Mouse (Mus musculus) skeletal muscle tissue, adult 2 months (tissue): ENCODE data around the gene Edf1.

Experiments used
- DNase-seq: peaks from one replicate; pipeline ENCODE4 v3.0.0-alpha.2; 2012; ENCODE audit warnings: low read depth, low spot score

Edf1 gene

GRCm38 (mm10) chr2:25561946-25562345 lies 4.3 kb downstream of the Edf1 start:
- no peak for DNase-seq

GRCm38 (mm10) chr2:25565741-25566140 lies 8.1 kb downstream of the Edf1 start:
- no peak for DNase-seq

DNA sequence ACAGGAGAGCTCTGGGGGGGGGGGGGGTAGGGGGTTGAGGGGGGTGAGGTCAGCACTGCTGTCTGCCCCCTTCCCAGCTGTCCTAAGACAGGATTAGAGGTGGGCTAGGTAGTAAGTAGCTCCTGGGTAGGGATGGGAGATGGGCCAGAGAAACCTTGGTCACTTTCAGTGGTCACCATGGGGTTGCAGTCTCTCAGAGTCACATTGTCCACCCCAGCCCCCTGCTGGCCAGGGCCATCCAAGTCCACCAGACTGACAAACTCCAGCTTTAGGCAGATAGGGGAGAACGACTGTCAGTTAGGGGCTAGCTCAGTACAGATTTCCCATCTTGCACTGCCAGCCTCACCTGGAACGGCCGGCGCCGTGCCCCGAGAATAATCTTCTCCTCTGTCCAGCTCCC lies 8.9 kb downstream of the Edf1 start:
- no peak for DNase-seq

GRCm38 (mm10) chr2:25568473-25569019 lies 10.9 kb downstream of the Edf1 start:
- DNase-seq: no peak

GRCm38 (mm10) chr2:25569323-25569722 lies 11.7 kb downstream of the Edf1 start:
- DNase-seq: no peak

DNA sequence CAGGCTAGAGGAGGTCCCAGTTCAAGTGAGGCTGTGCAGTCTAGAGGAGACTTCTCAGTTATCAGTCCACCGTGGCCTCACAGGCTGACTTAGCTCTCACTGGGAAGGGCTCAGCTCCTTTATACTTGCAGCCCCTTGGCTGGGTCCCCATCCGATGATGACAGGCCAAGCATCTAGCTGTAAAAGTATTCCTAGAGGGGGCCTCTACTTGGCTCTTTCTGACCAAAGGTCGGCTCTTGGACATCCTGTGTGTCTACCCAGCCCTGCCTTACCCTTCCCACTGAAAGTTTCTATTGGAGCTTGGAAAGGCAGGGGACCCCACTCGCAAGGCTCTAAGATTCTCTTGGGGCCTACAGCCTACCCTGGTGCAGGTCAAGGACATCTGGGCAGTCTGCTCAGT lies 13.6 kb downstream of the Edf1 start:
- no peak for DNase-seq

DNA sequence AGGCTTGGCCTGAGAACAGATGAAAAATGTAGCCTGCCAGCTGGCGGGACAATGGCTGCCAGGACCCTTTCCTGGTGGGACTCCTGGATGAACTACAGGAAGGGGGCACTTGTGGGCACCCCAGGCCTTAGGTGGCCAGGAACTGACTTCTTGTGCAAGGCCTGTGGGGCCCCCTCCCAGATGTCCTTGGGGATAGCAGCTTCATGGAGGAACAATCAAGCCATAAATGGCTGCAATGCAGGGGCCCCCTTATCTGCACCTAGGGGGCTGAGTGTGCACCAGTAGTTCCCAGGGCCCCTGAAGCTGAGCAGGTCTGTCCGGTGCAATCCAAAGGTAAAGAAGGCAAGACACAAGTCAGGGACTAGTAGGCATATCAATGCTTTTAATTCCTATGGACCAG lies 15.4 kb downstream of the Edf1 start:
- no peak for DNase-seq

- DNase-seq: no peak
Observed at GRCm38 (mm10) chr2:25574136-25574535, 16.5 kb downstream of the Edf1 start.

DNA sequence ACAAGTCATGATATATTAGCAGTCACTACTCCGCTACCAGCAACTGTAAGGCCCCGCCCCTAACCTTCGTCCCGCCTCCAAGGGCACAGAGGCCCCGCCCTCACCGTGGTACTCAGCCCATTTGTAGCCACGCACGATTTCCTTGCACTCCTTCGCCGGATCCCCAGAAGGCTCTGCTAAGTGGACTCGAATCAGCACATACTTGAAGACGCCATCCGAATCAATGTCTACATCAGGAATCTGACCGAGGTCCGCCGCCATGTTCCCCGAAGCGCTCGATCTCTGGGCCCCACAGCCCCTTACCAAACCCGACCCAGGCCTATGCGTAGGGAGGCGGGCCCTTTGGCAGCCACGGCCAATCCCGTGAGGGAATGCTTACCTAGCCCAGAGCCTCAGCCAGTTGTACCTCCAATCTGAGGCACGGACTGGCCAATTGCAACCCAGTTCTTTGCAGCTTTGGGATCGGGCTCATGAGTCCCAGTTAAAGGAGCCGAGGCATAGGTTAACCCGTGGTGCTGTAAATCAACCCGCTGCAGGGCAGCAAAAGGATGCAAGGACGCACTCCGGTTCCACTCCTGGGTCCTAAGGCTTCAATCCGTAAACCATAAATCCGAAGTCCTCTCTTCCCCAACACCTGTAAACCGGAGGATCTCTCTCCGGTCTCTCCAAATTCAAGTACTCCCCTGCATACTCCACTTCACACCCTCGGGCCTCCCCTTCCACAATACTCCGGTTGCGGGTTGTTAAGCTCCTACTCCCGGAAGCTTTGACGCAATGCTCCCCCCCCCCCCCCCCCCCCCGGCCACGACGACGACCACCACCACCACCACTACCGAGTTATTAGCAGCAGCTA lies 17.2 kb downstream of the Edf1 start, which contains the start of the genes Mamdc4 and Phpt1:
Gene Mamdc4 (minus strand): TSS at position 267 of the 853 bp plus-strand sequence.
Gene Phpt1 (minus strand): TSS at position 646 of the 853 bp plus-strand sequence.
- peak; percentile 97 for DNase-seq

- DNase-seq: peak; percentile 42
Observed at GRCm38 (mm10) chr2:25575432-25576027, 17.9 kb downstream of the Edf1 start.

DNA sequence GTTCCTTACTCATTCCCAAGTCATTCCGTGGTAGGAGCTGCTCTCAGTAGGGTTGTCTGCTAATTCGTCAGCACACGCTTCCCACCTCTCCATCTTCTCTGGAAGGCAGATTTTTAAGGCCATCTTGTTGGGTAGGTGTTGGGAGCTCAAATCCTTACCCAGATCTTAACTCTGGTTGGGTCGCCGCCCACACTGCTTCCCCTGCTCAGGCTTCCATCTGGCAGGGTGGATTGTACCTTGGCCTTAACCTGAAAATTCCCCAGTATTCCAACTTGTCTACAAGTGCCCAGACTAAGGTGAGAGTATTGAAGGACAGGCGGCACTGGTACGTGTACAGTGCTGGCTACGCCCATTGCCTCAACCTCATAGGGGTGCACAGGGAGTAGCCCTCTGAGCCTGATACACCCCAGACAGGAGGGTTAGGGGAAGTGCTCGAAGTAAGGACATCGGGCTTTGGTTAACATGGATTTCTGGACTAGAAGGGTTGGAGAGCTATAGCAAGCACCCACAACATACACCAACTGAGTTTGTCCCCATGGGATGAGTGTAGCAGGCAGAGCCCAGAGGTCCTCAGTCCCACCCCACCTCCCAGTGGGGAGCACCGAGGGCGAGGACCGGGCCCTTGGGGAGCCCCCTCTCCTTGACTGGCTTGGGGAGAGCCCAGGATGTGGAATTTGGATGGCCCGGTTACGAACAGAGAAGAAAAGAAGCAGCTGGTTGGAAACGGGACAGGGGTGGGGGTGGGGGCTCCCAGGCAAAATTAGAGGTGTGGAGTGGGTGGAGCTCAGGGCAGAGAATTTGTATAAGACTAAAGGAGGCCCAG lies 18.6 kb downstream of the Edf1 start:
- DNase-seq: no peak

DNA sequence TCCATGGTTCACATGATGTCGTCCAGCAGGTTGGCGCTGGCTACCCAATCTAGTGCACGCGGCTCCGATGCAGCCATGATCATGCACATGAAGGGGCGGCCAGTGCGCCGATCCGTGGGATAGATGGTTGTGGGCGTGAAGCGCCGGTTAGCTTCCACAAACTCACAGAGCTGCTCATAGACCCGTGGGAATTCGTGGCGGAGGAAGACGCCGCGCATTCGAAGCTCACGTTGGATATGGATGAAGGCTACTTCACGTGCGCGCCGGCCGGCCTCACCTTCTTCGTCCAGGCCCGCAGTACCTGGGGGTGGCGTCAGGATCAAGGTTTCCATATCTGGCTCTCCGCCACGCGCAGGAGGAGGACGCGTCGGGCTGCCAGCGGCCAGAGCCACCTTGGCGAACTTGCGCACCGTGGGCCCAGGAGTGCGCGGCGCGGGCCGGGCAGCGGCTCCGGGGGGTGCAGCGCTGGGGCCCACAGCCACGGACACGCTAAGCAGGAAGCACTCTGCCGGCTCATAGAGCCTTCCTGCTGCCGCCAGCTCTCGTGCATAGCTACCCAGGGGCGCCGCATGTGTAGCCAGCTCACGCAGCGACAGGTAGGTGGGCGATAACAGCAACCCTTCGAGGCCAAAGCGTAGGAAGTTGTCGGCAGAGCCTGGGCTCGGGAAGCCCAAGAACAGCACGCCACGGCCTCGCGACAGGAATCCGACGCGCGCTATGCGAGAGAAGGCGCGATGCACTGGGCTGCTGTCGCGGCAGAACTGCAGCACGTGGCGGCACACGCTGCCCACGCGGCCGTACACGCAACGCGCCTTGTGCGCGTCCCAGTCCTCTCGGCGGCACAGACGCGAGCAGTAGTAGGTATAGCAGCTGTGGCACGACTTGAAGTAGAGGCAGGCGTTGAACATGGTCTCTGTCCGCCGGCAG lies 19.6 kb downstream of the Edf1 start:
- DNase-seq: no peak

- no peak for DNase-seq
Observed at GRCm38 (mm10) chr2:25577951-25578795, 20.5 kb downstream of the Edf1 start.

DNA sequence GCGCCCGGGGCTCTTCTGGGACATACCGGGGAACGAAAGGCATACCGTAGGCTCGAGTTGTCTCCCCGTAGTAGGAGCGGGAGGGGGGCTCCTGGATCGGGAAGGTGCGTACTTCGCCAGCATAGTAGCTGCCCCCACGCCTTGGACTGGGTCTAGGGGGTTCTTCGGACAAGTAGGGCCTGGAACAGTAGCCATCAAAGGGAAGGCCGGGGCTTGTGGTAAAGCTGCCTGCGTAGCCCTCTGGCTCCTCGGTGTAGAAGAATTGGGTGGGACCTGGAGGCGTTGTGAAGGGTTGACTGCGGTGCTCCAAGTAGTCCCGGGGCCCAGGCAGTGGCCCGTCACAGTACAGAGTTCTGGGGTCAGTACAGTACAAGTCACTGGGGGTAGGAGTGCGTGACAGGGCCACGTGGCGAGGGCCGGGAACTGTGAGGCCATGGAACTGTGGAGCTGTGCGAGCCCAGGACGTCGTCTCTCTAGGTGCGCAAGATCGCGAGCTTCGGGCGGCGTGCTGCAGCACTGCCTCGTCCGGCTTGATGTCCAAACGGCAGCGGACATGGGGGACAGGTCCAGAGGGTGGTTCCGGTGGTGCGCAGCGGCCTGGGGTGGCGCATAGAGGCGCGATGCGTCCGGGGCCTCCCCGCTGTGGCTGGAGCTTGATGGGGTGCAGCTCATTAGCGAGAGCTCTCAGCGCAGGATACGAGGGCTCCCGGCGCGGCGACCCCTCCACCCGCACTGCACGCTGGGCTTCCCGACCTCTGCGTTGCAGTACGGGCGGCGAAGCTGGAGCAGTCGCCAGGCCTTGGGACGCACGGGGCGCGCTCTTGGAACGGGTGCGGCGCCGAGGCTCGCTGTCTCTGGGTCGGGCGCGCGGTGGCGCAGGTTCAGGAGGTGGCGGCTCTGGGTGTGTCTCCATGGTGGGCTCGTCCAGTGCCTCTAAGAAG lies 21.4 kb downstream of the Edf1 start:
- DNase-seq: no peak

DNA sequence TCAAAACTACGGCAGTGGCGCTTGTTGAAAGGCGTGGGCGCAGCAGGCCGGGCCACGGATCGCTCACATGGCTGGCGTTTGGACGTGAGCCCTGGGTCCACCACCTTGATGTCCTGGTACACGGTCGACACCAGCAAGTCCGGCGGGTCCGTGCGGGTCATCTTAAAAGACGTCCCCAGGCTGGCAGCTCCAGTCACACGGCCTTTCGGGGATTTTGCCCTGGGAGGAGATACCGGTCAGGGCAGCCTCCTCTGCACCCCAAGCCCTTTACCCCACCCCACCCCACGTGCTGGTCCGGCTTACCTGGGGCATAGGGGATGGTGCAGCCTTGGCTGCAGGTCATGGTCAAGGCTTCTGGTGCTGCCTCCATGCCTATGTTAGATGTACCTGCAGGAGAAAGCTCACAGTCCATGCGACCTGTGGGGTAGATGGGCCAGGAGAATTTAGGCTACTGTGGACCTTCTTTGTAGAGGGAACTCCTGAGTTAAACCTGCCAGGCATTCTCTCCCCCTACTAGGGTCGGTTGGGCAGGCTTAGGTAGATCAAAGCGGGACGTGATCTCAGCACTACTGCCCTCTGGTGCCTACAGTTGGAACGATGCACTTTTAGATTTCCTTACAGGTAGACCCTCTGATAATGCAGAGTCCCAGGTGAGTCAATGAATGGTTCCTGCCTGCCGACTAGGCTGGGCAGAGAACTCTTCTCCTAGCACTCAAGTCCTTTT lies 22.3 kb downstream of the Edf1 start:
- DNase-seq: no peak

DNA sequence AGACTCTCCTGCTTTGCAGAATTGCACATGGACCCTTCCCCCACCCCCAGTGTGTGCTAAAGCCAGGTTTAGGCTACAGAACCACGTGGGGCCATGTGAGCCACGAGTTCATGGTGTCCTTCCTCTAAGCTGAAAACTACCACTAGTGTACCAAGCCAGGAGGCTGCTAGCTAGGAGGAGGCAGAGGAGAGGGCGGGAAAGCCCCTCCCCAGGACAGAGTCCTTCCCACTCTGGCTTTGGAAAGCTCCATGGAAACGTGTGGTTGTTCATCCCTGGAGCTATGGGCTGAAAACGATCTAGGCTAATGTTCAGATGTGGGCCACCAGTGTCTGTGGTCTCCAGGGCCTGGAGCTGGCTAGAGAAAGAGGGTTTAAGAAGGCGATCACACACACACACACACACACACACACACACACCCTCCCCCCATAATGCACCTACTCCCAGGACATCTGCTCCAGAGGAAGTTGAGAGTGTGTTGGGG lies 23.0 kb downstream of the Edf1 start:
- DNase-seq: no peak

DNA sequence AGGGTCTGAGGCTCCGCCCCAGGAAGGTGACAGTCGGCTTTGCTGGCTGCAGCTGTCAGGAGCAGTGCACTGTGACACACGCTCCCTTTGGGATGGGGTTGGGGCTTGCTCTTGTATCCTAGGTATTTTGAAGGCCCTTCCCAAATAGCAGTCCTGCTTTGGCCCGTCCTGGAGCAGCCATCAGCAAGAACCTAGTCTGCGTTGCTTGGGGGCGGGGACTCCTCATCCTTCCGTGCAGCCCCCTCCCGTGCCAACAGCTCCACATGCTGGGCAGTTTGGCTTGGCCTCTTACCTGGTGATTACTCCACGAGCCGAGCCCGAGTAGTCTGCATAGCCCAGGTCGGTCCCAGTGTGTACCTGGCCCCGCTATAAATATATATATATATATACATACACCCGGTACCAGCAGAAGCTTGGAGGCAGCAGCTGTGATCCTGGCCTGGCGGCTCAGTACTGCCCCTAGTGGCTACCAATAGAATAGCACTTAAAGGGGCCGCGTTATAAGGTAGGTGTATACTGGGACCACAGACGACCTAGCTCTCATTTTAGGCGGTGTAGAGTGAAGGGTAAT lies 23.7 kb downstream of the Edf1 start, which contains the start of gene Ajm1:
Gene Ajm1 (minus strand): TSS at position 464 of the 571 bp plus-strand sequence.
- DNase-seq: peak; percentile 56
